Mouse (Mus musculus) lung, postnatal 4 days (tissue): ENCODE measurements around the gene Tgif2lx2.
"Not testable (repeated sequence)": the region's sequence is repeated elsewhere in the genome, so short reads cannot be mapped to it uniquely, and the experiment has no call there.

Experiments
- DNase-seq, 2 experiments: peaks; one replicate each; pipeline ENCODE4 v3.0.0; 2021

The Tgif2lx2 gene

GRCm38 (mm10) chrX:118426927-118427326 is at the start of gene Tgif2lx2:
Gene Tgif2lx2 (plus strand): TSS chrX:118427227.
- not testable (repeated sequence) for DNase-seq
